Mouse (Mus musculus): ENCODE measurements around the gene Zfp410.

DNA sequence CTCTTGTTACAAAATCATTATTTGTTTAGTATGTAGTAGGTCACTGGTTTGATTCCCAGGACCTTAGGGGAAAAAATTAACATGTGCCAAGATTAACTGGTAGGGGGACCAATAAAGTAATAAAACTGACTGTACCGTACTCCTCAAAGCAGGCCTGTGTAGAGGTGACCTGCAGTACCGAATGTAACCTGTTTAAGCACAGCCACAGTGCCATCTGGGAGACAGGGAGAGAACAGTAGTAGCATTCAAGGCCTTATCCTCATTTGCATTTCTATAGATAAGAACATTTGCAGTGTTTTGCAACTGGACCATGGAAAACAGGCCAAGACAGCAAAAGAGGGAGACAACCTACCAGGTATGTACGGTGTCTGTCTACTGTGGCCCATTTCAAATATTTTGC lies 38.8 kb upstream of the Zfp410 start:
- TF ChIP-seq POLR2A (IDR thresholded peaks at IDR 0.05; ENCODE audit: control insufficient read depth, low read depth, low read length) (no peak), CTCF (IDR thresholded peaks at IDR 0.05; ENCODE audit: control insufficient read depth, insufficient read depth, insufficient replicate concordance, low read depth, low read length) (no peak)
